Mouse (Mus musculus) brain, embryonic 18.5 days (tissue): Measurements from ENCODE around the gene Ifit1bl1.
"Not testable (repeated sequence)": the region's sequence is repeated elsewhere in the genome, so short reads cannot be mapped to it uniquely, and the experiment has no call there.

Experiments
- DNase-seq: peaks from one replicate; pipeline ENCODE4 v3.0.0-alpha.2; 2012; ENCODE audit warnings: low read depth, low spot score

Gene Ifit1bl1

GRCm38 (mm10) chr19:34601888-34602287, at the start of gene Ifit1bl1:
Ifit1bl1 (minus strand) TSS chr19:34601956.
- not testable (repeated sequence) for DNase-seq

- no peak for DNase-seq
Measured at GRCm38 (mm10) chr19:34650997-34651396, 49.2 kb upstream of the Ifit1bl1 start.

- DNase-seq: no peak
Measured at GRCm38 (mm10) chr19:34650276-34650675, 48.5 kb upstream of the Ifit1bl1 start.

GRCm38 (mm10) chr19:34647630-34648029, 45.9 kb upstream of the Ifit1bl1 start:
- DNase-seq: not testable (repeated sequence)

GRCm38 (mm10) chr19:34642616-34643015, 40.9 kb upstream of the Ifit1bl1 start:
- DNase-seq: no peak

GRCm38 (mm10) chr19:34640623-34641022, 38.9 kb upstream of the Ifit1bl1 start, which contains the start of the genes Ifit1bl2 and Ifit1:
Ifit1bl2 (minus strand) TSS chr19:34640743.
Ifit1 (plus strand) TSS chr19:34640871.
- no peak for DNase-seq

- no peak for DNase-seq
Measured at GRCm38 (mm10) chr19:34636933-34637557, 35.3 kb upstream of the Ifit1bl1 start.

GRCm38 (mm10) chr19:34633484-34633883, 31.7 kb upstream of the Ifit1bl1 start:
- DNase-seq: no peak

- DNase-seq: no peak
Measured at GRCm38 (mm10) chr19:34631487-34631886, 29.7 kb upstream of the Ifit1bl1 start.

GRCm38 (mm10) chr19:34627496-34627895, 25.7 kb upstream of the Ifit1bl1 start:
- no peak for DNase-seq

GRCm38 (mm10) chr19:34624663-34625062, 22.9 kb upstream of the Ifit1bl1 start:
- no peak for DNase-seq

GRCm38 (mm10) chr19:34623781-34624180, 22.0 kb upstream of the Ifit1bl1 start:
- DNase-seq: no peak

- DNase-seq: no peak
Measured at GRCm38 (mm10) chr19:34620871-34621270, 19.1 kb upstream of the Ifit1bl1 start.

GRCm38 (mm10) chr19:34612243-34613001, 10.7 kb upstream of the Ifit1bl1 start:
- DNase-seq: not testable (repeated sequence)

GRCm38 (mm10) chr19:34610118-34610517, 8.4 kb upstream of the Ifit1bl1 start:
- not testable (repeated sequence) for DNase-seq

GRCm38 (mm10) chr19:34607237-34608051, 5.7 kb upstream of the Ifit1bl1 start, which contains the start of gene Ifit3b:
Ifit3b (plus strand) TSS chr19:34607970.
- not testable (repeated sequence) for DNase-seq

- DNase-seq: no peak
Measured at GRCm38 (mm10) chr19:34605472-34605871, 3.7 kb upstream of the Ifit1bl1 start.

GRCm38 (mm10) chr19:34599250-34599649, 2.5 kb downstream of the Ifit1bl1 start:
- DNase-seq: not testable (repeated sequence)

- peak; percentile 39 for DNase-seq
Measured at GRCm38 (mm10) chr19:34598341-34598740, 3.4 kb downstream of the Ifit1bl1 start.

- DNase-seq: no peak
Measured at GRCm38 (mm10) chr19:34596811-34597210, 4.9 kb downstream of the Ifit1bl1 start.

- DNase-seq: not testable (repeated sequence)
Measured at GRCm38 (mm10) chr19:34594523-34594922, 7.2 kb downstream of the Ifit1bl1 start.

GRCm38 (mm10) chr19:34593456-34593855, 8.3 kb downstream of the Ifit1bl1 start:
- no peak for DNase-seq
